Mouse (Mus musculus): ENCODE data around the gene Cacna1d.
A peak's percentile ranks its signal among the peaks of the same experiment; 100 is the strongest.

GRCm38 (mm10) chr14:30360004-30360403 is 131.3 kb downstream of the Cacna1d start:
- TF ChIP-seq CTCF (IDR thresholded peaks at IDR 0.05; ENCODE audit: low read depth), result peak; percentile 39
- no peak for TF ChIP-seq EP300 (optimal IDR thresholded peaks at IDR 0.05)

All from stomach, postnatal 0 days (tissue).